Mouse (Mus musculus): ENCODE data around the gene Bpgm. TPM values are rescaled to one million over a fixed set of nuclear protein-coding genes. Genes with fewer than 3 reads are reported as not detected.

Bpgm gene
- total RNA-seq, 1 experiment from 2014 or later: 169 TPM

GRCm38 (mm10) chr6:34520912-34521311 lies 44.9 kb downstream of the Bpgm start:
- ATAC-seq (ENCODE audit: extremely low read depth, insufficient number of reproducible peaks, low FRiP score, poor library complexity, severe bottlenecking): no peak

GRCm38 (mm10) chr6:34523476-34523875 lies 47.5 kb downstream of the Bpgm start:
- ATAC-seq (ENCODE audit: extremely low read depth, insufficient number of reproducible peaks, low FRiP score, poor library complexity, severe bottlenecking): no peak

GRCm38 (mm10) chr6:34525499-34525924 lies 49.5 kb downstream of the Bpgm start:
- no peak for ATAC-seq (ENCODE audit: extremely low read depth, insufficient number of reproducible peaks, low FRiP score, poor library complexity, severe bottlenecking)

GRCm38 (mm10) chr6:34525927-34526326 lies 49.9 kb downstream of the Bpgm start:
- no peak for ATAC-seq (ENCODE audit: extremely low read depth, insufficient number of reproducible peaks, low FRiP score, poor library complexity, severe bottlenecking)

- no peak for ATAC-seq (ENCODE audit: extremely low read depth, insufficient number of reproducible peaks, low FRiP score, poor library complexity, severe bottlenecking)
Observed at GRCm38 (mm10) chr6:34526389-34526788, 50.4 kb downstream of the Bpgm start.

GRCm38 (mm10) chr6:34528131-34528530 lies 52.1 kb downstream of the Bpgm start:
- ATAC-seq (ENCODE audit: extremely low read depth, insufficient number of reproducible peaks, low FRiP score, poor library complexity, severe bottlenecking): no peak

- ATAC-seq (ENCODE audit: extremely low read depth, insufficient number of reproducible peaks, low FRiP score, poor library complexity, severe bottlenecking): no peak
Observed at GRCm38 (mm10) chr6:34529992-34530391, 54.0 kb downstream of the Bpgm start.

- ATAC-seq (ENCODE audit: extremely low read depth, insufficient number of reproducible peaks, low FRiP score, poor library complexity, severe bottlenecking): no peak
Observed at GRCm38 (mm10) chr6:34533055-34533454, 57.0 kb downstream of the Bpgm start.

- ATAC-seq (ENCODE audit: extremely low read depth, insufficient number of reproducible peaks, low FRiP score, poor library complexity, severe bottlenecking): no peak
Observed at GRCm38 (mm10) chr6:34533896-34534295, 57.9 kb downstream of the Bpgm start.

GRCm38 (mm10) chr6:34542866-34543265 lies 66.9 kb downstream of the Bpgm start:
- no peak for ATAC-seq (ENCODE audit: extremely low read depth, insufficient number of reproducible peaks, low FRiP score, poor library complexity, severe bottlenecking)

GRCm38 (mm10) chr6:34543303-34544206 lies 67.5 kb downstream of the Bpgm start:
- ATAC-seq (ENCODE audit: extremely low read depth, insufficient number of reproducible peaks, low FRiP score, poor library complexity, severe bottlenecking): no peak

- no peak for ATAC-seq (ENCODE audit: extremely low read depth, insufficient number of reproducible peaks, low FRiP score, poor library complexity, severe bottlenecking)
Observed at GRCm38 (mm10) chr6:34544207-34544602, 68.2 kb downstream of the Bpgm start.

- no peak for ATAC-seq (ENCODE audit: extremely low read depth, insufficient number of reproducible peaks, low FRiP score, poor library complexity, severe bottlenecking)
Observed at GRCm38 (mm10) chr6:34545286-34545685, 69.3 kb downstream of the Bpgm start.

GRCm38 (mm10) chr6:34548406-34548990 lies 72.5 kb downstream of the Bpgm start:
- ATAC-seq (ENCODE audit: extremely low read depth, insufficient number of reproducible peaks, low FRiP score, poor library complexity, severe bottlenecking): no peak

GRCm38 (mm10) chr6:34549017-34549416 lies 73.0 kb downstream of the Bpgm start:
- no peak for ATAC-seq (ENCODE audit: extremely low read depth, insufficient number of reproducible peaks, low FRiP score, poor library complexity, severe bottlenecking)

GRCm38 (mm10) chr6:34552489-34553157 lies 76.6 kb downstream of the Bpgm start:
- ATAC-seq (ENCODE audit: extremely low read depth, insufficient number of reproducible peaks, low FRiP score, poor library complexity, severe bottlenecking): no peak

GRCm38 (mm10) chr6:34554291-34554997 lies 78.4 kb downstream of the Bpgm start:
- no peak for ATAC-seq (ENCODE audit: extremely low read depth, insufficient number of reproducible peaks, low FRiP score, poor library complexity, severe bottlenecking)
